Mouse (Mus musculus): Measurements from ENCODE around the gene Hykk.

- TF ChIP-seq CTCF (IDR thresholded peaks at IDR 0.05; ENCODE audit: extremely low read depth, insufficient read depth, insufficient read length, insufficient replicate concordance) (no peak), POLR2A (IDR thresholded peaks at IDR 0.05; ENCODE audit: low read depth, low read length) (no peak)
These were observed 63.6 kb downstream of the Hykk start, which contains the start of gene Chrna5 for GRCm38 (mm10) chr9:54980674-54981073.
